Mouse (Mus musculus) cerebellum, adult 2 months (tissue): ENCODE measurements around the gene Cbx6. TPM values are rescaled to one million over a fixed set of nuclear protein-coding genes. Genes with fewer than 3 reads are reported as not detected.
"Not testable (repeated sequence)": the region's sequence is repeated elsewhere in the genome, so short reads cannot be mapped to it uniquely, and the experiment has no call there.

Source experiments
- DNase-seq, 2 experiments: peaks; one replicate each; pipeline ENCODE4 v3.0.0; 2021
- H3K27ac ChIP-seq: fragments of 200-500 bp; 2 replicates; pipeline ENCODE4 v1.5.1; 2012; ENCODE audit warnings: low read length, control low read depth, inconsistent platforms; ENCODE audit not compliant: insufficient read depth
- H3K27me3 ChIP-seq: fragments of 200-500 bp; 2 replicates; pipeline ENCODE4 v1.6.1; 2012; ENCODE audit warnings: inconsistent platforms, mild to moderate bottlenecking, low read length, moderate library complexity; ENCODE audit not compliant: control insufficient read depth, insufficient read depth
- H3K4me1 ChIP-seq: fragments of 200-500 bp; 2 replicates; pipeline ENCODE4 v1.6.1; 2011; ENCODE audit warnings: low read length; ENCODE audit not compliant: control insufficient read depth, insufficient read depth
- H3K4me3 ChIP-seq: fragments of 200-500 bp; replicated peaks from 2 replicates; pipeline ENCODE3; 2011; ENCODE audit warnings: mild to moderate bottlenecking, low read depth, low read length, control low read depth; ENCODE audit not compliant: insufficient read depth
- CTCF ChIP-seq: fragments of 200-500 bp; IDR thresholded peaks from 2 replicates; pipeline ENCODE4 v1.5.1; 2011; ENCODE audit warnings: low read depth, mild to moderate bottlenecking, control low read depth, low read length, moderate library complexity, borderline replicate concordance; ENCODE audit not compliant: insufficient read depth
- POLR2A ChIP-seq: fragments of 200-500 bp; IDR thresholded peaks from 2 replicates; pipeline ENCODE4 v1.6.1; 2011; ENCODE audit warnings: low read length, control low read depth, borderline replicate concordance; ENCODE audit not compliant: insufficient read depth
- WGBS: fragments of 180-500 bp; shearing (Covaris S2); methylation state at CpG from one replicate; pipeline ENCODE4 v1.1.7; 2018; 5-methylcytosine and 5-hydroxymethylcytosine counted together
- polyA plus RNA-seq: library from polyadenylated mRNA; depleted of rRNA; stranded (reverse); fragments of >200 nt; gene quantifications from 2 replicates; pipeline ENCODE4 v1.2.3, GENCODE M21; 2012

Cbx6 gene
- polyA plus RNA-seq, 1 experiment, result 183 TPM

GRCm38 (mm10) chr15:79818325-79818724 lies 16.2 kb downstream of the Cbx6 start:
- 91% methylated on average over 4 of the region's 4 CpGs for WGBS
- H3K4me1 ChIP-seq, result peaks cover 25% of the 10 kb centered on the region
- TF ChIP-seq CTCF (peak; percentile 24; the same call in 1 of the 2 replicates), POLR2A (no peak)
- no peak overlapping the region for H3K4me3 ChIP-seq
- H3K27me3 ChIP-seq, result no peaks in the 10 kb centered on the region
- no peak overlapping the region for H3K27ac ChIP-seq
- peak; percentile 8 to 22 for DNase-seq

- H3K4me1 ChIP-seq, result peaks cover 47% of the 10 kb centered on the region
- DNase-seq, result no peak
- H3K27ac ChIP-seq, result no peak overlapping the region
- 17% methylated on average over 8 of the region's 8 CpGs for WGBS
- TF ChIP-seq POLR2A, result no peak
- TF ChIP-seq CTCF, result no peak
- H3K27me3 ChIP-seq, result no peaks in the 10 kb centered on the region
- H3K4me3 ChIP-seq, result no peak overlapping the region
Observed at GRCm38 (mm10) chr15:79813666-79814258, 20.7 kb downstream of the Cbx6 start.

- not testable (repeated sequence) for DNase-seq, H3K27ac ChIP-seq, H3K27me3 ChIP-seq, H3K4me3 ChIP-seq
- 68% methylated on average over 2 of the region's 2 CpGs for WGBS
- H3K4me1 ChIP-seq, result peaks cover 52% of the 10 kb centered on the region
Observed at GRCm38 (mm10) chr15:79812840-79813239, 21.6 kb downstream of the Cbx6 start.

GRCm38 (mm10) chr15:79810997-79811396 lies 23.5 kb downstream of the Cbx6 start:
- Histone ChIP-seq H3K4me3 (no peak overlapping the region), H3K27me3 (no peaks in the 10 kb centered on the region), H3K4me1 (peaks cover 52% of the 10 kb centered on the region), H3K27ac (peak overlapping the region; percentile 83)
- TF ChIP-seq CTCF (no peak), POLR2A (no peak)
- WGBS, result 21% methylated on average over 4 of the region's 4 CpGs
- peak; percentile 61 to 73 for DNase-seq

GRCm38 (mm10) chr15:79810061-79810460 lies 24.4 kb downstream of the Cbx6 start:
- DNase-seq, result peak; percentile 83 to 94
- 3% methylated on average over 3 of the region's 3 CpGs for WGBS

DNA sequence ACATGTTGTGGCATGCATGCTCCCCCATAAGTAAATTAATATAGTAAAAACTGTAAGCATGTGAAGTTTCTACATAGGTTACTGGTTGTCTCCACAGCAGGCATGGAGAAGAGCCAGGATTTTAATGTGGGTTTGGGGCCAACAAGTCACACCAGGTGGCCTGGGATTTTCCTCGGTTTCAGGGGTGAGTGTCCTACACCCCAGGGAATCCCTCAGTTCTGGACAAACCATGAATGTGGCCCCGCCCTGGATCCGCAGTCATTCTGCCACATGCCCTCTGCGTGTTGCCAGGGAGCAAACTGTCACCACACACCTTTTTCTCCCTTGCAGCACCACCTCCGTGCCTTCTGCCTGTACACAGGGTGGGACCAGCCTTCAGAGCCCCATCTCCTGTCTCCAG lies 25.8 kb downstream of the Cbx6 start:
- no peak overlapping the region for H3K4me3 ChIP-seq
- DNase-seq, result peak; percentile 65 to 76
- H3K27ac ChIP-seq, result peak overlapping the region; percentile 31; the same call in 1 of the 2 replicates
- H3K4me1 ChIP-seq, result peaks cover 49% of the 10 kb centered on the region
- no peaks in the 10 kb centered on the region for H3K27me3 ChIP-seq
- WGBS, result 19% methylated on average over 5 of the region's 5 CpGs
- TF ChIP-seq POLR2A, result no peak
- no peak for TF ChIP-seq CTCF

More at GRCm38 (mm10) chr15:79810061-79810460, 24.4 kb downstream of the Cbx6 start:
- no peak overlapping the region for H3K4me3 ChIP-seq
- TF ChIP-seq CTCF, result no peak
- TF ChIP-seq POLR2A, result no peak
- peaks cover 54% of the 10 kb centered on the region for H3K4me1 ChIP-seq
- H3K27me3 ChIP-seq, result no peaks in the 10 kb centered on the region
- H3K27ac ChIP-seq, result peak overlapping the region; percentile 83

- 35% methylated on average over 5 of the region's 5 CpGs for WGBS
- peak; percentile 69 to 79 for DNase-seq
Observed at GRCm38 (mm10) chr15:79808114-79808513, 26.4 kb downstream of the Cbx6 start.

GRCm38 (mm10) chr15:79807050-79807449 lies 27.4 kb downstream of the Cbx6 start:
- Histone ChIP-seq H3K27ac (no peak overlapping the region), H3K4me3 (no peak overlapping the region), H3K27me3 (no peaks in the 10 kb centered on the region), H3K4me1 (peaks cover 41% of the 10 kb centered on the region)
- TF ChIP-seq CTCF (no peak), POLR2A (no peak)
- 11% methylated on average over 1 of the region's 1 CpGs for WGBS
- DNase-seq, result no peak

More at GRCm38 (mm10) chr15:79808114-79808513, 26.4 kb downstream of the Cbx6 start:
- Histone ChIP-seq H3K27ac (0 out of 2 replicates have a peak overlapping the region, but pooled peaks have one; percentile 31), H3K27me3 (no peaks in the 10 kb centered on the region), H3K4me3 (no peak overlapping the region), H3K4me1 (peaks cover 44% of the 10 kb centered on the region)
- TF ChIP-seq POLR2A (no peak), CTCF (peak; percentile 91)
